Mouse (Mus musculus) liver, embryonic 14.5 days (tissue): Measurements from ENCODE around the gene Mettl25. TPM values are rescaled to one million over a fixed set of nuclear protein-coding genes. Genes with fewer than 3 reads are reported as not detected.
A peak's percentile ranks its signal among the peaks of the same experiment; 100 is the strongest.

Source experiments
- ATAC-seq: fragments of 200-750 bp; cut with Nextera tagmentation; 2 replicates; pipeline ENCODE4 v1.8.0; 2017; ENCODE audit warnings: moderate number of reproducible peaks, mild to moderate bottlenecking, moderate library complexity; ENCODE audit not compliant: insufficient read depth
- DNase-seq, 3 experiments: peaks; one replicate each; pipeline ENCODE4 v3.0.0-alpha.2; 2012 to 2013; ENCODE audit warnings: low read depth in 3 of 3, low spot score in 3 of 3
- H3K27ac ChIP-seq: fragments of 300-500 bp; sonication (generic); 2 replicates; pipeline ENCODE4 v1.5.1; 2014; ENCODE audit warnings: moderate library complexity, mild to moderate bottlenecking, control low read depth, inconsistent platforms
- H3K27me3 ChIP-seq: fragments of 300-500 bp; sonication (generic); 2 replicates; pipeline ENCODE4 v1.6.1; 2014; ENCODE audit warnings: mild to moderate bottlenecking, low read length, moderate library complexity; ENCODE audit not compliant: control insufficient read depth, insufficient read depth
- H3K36me3 ChIP-seq: fragments of 300-500 bp; sonication (generic); replicated peaks from 2 replicates; pipeline ENCODE4 v1.6.1; 2014; ENCODE audit warnings: low read depth; ENCODE audit not compliant: control insufficient read depth, insufficient read depth
- H3K4me1 ChIP-seq, 2 experiments: fragments of 200-500 bp in 1 of 2; fragments of 300-500 bp in 1 of 2; sonication (generic) in 1 of 2; replicated peaks; 2 replicates each; pipeline ENCODE4 v1.6.1; 2012 to 2014; ENCODE audit warnings: antibody characterized with exemption in 1 of 2, inconsistent platforms in 1 of 2, low read length in 1 of 2; ENCODE audit not compliant: control insufficient read depth in 2 of 2, insufficient read depth in 2 of 2
- H3K4me2 ChIP-seq: fragments of 300-500 bp; sonication (generic); 2 replicates; pipeline ENCODE4 v1.6.1; 2014; ENCODE audit warnings: low read depth, mild to moderate bottlenecking, control low read depth, moderate library complexity
- H3K4me3 ChIP-seq, 2 experiments: fragments of 200-500 bp in 1 of 2; fragments of 300-500 bp in 1 of 2; sonication (generic) in 1 of 2; 2 replicates each; pipeline ENCODE4 v1.5.1; 2012 to 2014; ENCODE audit warnings: low read depth in 2 of 2, low read length in 2 of 2, mild to moderate bottlenecking in 2 of 2, control low read depth in 1 of 2, inconsistent platforms in 1 of 2, moderate library complexity in 1 of 2; ENCODE audit not compliant: insufficient read depth in 1 of 2
- H3K9ac ChIP-seq: fragments of 300-500 bp; sonication (generic); replicated peaks from 2 replicates; pipeline ENCODE4 v1.6.1; 2014; ENCODE audit warnings: mild to moderate bottlenecking, control low read depth, moderate library complexity
- H3K9me3 ChIP-seq: fragments of 300-500 bp; sonication (generic); 2 replicates; pipeline ENCODE4 v1.6.1; 2016; ENCODE audit warnings: low read length, mixed read lengths; ENCODE audit not compliant: control insufficient read depth
- CTCF ChIP-seq: IDR thresholded peaks from 2 replicates; pipeline ENCODE4 v1.5.1; 2016; ENCODE audit warnings: antibody characterized with exemption, low read depth, control low read depth
- EP300 ChIP-seq: IDR thresholded peaks from 2 replicates; pipeline ENCODE4 v1.6.1; 2016; ENCODE audit warnings: antibody characterized with exemption, low read depth
- WGBS: fragments of 180-500 bp; shearing (Covaris S2); extraction: QIAGEN DNeasy Blood & Tissue Kit; methylation state at CpG from one replicate; pipeline ENCODE4 v1.1.7; 2014; ENCODE audit not compliant: insufficient replicate concordance; 5-methylcytosine and 5-hydroxymethylcytosine counted together
- polyA plus RNA-seq, 2 experiments: library from polyadenylated mRNA; depleted of rRNA in 1 of 2; stranded (reverse) in 1 of 2; unstranded in 1 of 2; fragments of >200 nt; fragmentation: Nextera tagmentation in 1 of 2; extraction: Ambion mirVana in 1 of 2; gene quantifications; 2 replicates each; pipeline versions ENCODE4 v1.2.1 to v1.2.3; 2012 to 2014

Gene Mettl25
- polyA plus RNA-seq, 2 experiments = 3.4 to 4.7 TPM

- Histone ChIP-seq H3K36me3 (no peaks in the 10 kb centered on the region), H3K4me3 (no peak overlapping the region), H3K27ac (no peak overlapping the region), H3K4me1 (no peaks in the 10 kb centered on the region), H3K9me3 (no peaks in the 10 kb centered on the region), H3K4me2 (no peak overlapping the region), H3K9ac (no peak overlapping the region), H3K27me3 (no peaks in the 10 kb centered on the region)
- 77% methylated on average over 9 of the region's 9 CpGs for WGBS
- DNase-seq = no peak
- peak; percentile 28; the same call in 1 of the 2 replicates for ATAC-seq
- TF ChIP-seq EP300 = no peak
- TF ChIP-seq CTCF = no peak
Measured at GRCm38 (mm10) chr10:105772821-105773302, 68.3 kb downstream of the Mettl25 start.

GRCm38 (mm10) chr10:105763959-105764358 is 77.2 kb downstream of the Mettl25 start:
- H3K9ac ChIP-seq = no peak overlapping the region
- H3K27me3 ChIP-seq = no peaks in the 10 kb centered on the region
- H3K4me3 ChIP-seq = no peak overlapping the region
- no peak for ATAC-seq
- no peak for TF ChIP-seq EP300
- no peak for TF ChIP-seq CTCF
- no peak overlapping the region for H3K4me2 ChIP-seq
- DNase-seq = no peak
- no peaks in the 10 kb centered on the region for H3K36me3 ChIP-seq
- H3K4me1 ChIP-seq = no peaks in the 10 kb centered on the region
- no peaks in the 10 kb centered on the region for H3K9me3 ChIP-seq
- H3K27ac ChIP-seq = no peak overlapping the region
- WGBS = 59% methylated on average over 2 of the region's 2 CpGs

GRCm38 (mm10) chr10:105760460-105760859 is 80.7 kb downstream of the Mettl25 start:
- Histone ChIP-seq H3K9ac (no peak overlapping the region), H3K27me3 (no peaks in the 10 kb centered on the region), H3K27ac (no peak overlapping the region), H3K4me1 (no peaks in the 10 kb centered on the region), H3K36me3 (no peaks in the 10 kb centered on the region), H3K9me3 (no peaks in the 10 kb centered on the region), H3K4me3 (no peak overlapping the region), H3K4me2 (no peak overlapping the region)
- 55% methylated on average over 2 of the region's 2 CpGs for WGBS
- ATAC-seq = no peak
- no peak for DNase-seq
- TF ChIP-seq EP300 (no peak), CTCF (no peak)

GRCm38 (mm10) chr10:105760046-105760445 is 81.1 kb downstream of the Mettl25 start:
- Histone ChIP-seq H3K9me3 (no peaks in the 10 kb centered on the region), H3K4me1 (no peaks in the 10 kb centered on the region), H3K27me3 (no peaks in the 10 kb centered on the region), H3K27ac (no peak overlapping the region), H3K4me3 (no peak overlapping the region), H3K36me3 (no peaks in the 10 kb centered on the region), H3K9ac (no peak overlapping the region), H3K4me2 (no peak overlapping the region)
- ATAC-seq = no peak
- no peak for DNase-seq
- WGBS = 28% methylated on average over 7 of the region's 7 CpGs
- TF ChIP-seq CTCF = no peak
- no peak for TF ChIP-seq EP300

GRCm38 (mm10) chr10:105753831-105754605 is 87.2 kb downstream of the Mettl25 start:
- DNase-seq = no peak
- TF ChIP-seq EP300 (no peak), CTCF (no peak)
- Histone ChIP-seq H3K4me1 (no peaks in the 10 kb centered on the region), H3K9ac (no peak overlapping the region), H3K36me3 (no peaks in the 10 kb centered on the region), H3K9me3 (no peaks in the 10 kb centered on the region), H3K4me3 (no peak overlapping the region), H3K27me3 (no peaks in the 10 kb centered on the region), H3K4me2 (no peak overlapping the region), H3K27ac (no peak overlapping the region)
- 54% methylated on average over 5 of the region's 5 CpGs for WGBS
- no peak for ATAC-seq
